Mouse (Mus musculus) liver, embryonic 15.5 days (tissue): ENCODE data around the gene Ap1m2. TPM values are rescaled to one million over a fixed set of nuclear protein-coding genes. Genes with fewer than 3 reads are reported as not detected.
"Not testable (repeated sequence)": the region's sequence is repeated elsewhere in the genome, so short reads cannot be mapped to it uniquely, and the experiment has no call there.

Experiments used
- ATAC-seq: fragments of 200-750 bp; cut with Nextera tagmentation; 2 replicates; pipeline ENCODE4 v1.8.0; 2017; ENCODE audit warnings: moderate number of reproducible peaks, mild to moderate bottlenecking, moderate library complexity; ENCODE audit not compliant: insufficient read depth
- H3K27ac ChIP-seq: fragments of 300-500 bp; sonication (generic); replicated peaks from 2 replicates; pipeline ENCODE4 v1.5.1; 2015; ENCODE audit warnings: mild to moderate bottlenecking, inconsistent platforms
- H3K27me3 ChIP-seq: fragments of 300-500 bp; sonication (generic); 2 replicates; pipeline ENCODE4 v1.6.1; 2015; ENCODE audit warnings: mild to moderate bottlenecking, inconsistent platforms
- H3K36me3 ChIP-seq: fragments of 300-500 bp; sonication (generic); replicated peaks from 2 replicates; pipeline ENCODE4 v1.6.1; 2015; ENCODE audit warnings: moderate library complexity, mild to moderate bottlenecking, inconsistent platforms
- H3K4me1 ChIP-seq: fragments of 300-500 bp; sonication (generic); replicated peaks from 2 replicates; pipeline ENCODE4 v1.6.1; 2015; ENCODE audit warnings: inconsistent platforms
- H3K4me2 ChIP-seq: fragments of 300-500 bp; sonication (generic); 2 replicates; pipeline ENCODE4 v1.6.1; 2015; ENCODE audit warnings: moderate library complexity, mild to moderate bottlenecking, inconsistent platforms
- H3K4me3 ChIP-seq: fragments of 300-500 bp; sonication (generic); replicated peaks from 2 replicates; pipeline ENCODE4 v1.5.1; 2015; ENCODE audit warnings: mild to moderate bottlenecking, inconsistent platforms
- H3K9ac ChIP-seq: fragments of 300-500 bp; sonication (generic); 2 replicates; pipeline ENCODE4 v1.6.1; 2015; ENCODE audit warnings: moderate library complexity, mild to moderate bottlenecking, inconsistent platforms
- H3K9me3 ChIP-seq: fragments of 300-500 bp; sonication (generic); replicated peaks from 2 replicates; pipeline ENCODE4 v1.6.1; 2016; ENCODE audit warnings: inconsistent platforms
- WGBS: fragments of 180-500 bp; shearing (Covaris S2); methylation state at CpG from one replicate; pipeline ENCODE4 v1.1.7; 2015; ENCODE audit warnings: mixed read lengths; ENCODE audit not compliant: insufficient replicate concordance; 5-methylcytosine and 5-hydroxymethylcytosine counted together
- polyA plus RNA-seq: library from polyadenylated mRNA; unstranded; fragments of >200 nt; fragmentation: Nextera tagmentation; extraction: Ambion mirVana; gene quantifications from 2 replicates; pipeline ENCODE4 v1.2.1, GENCODE M21; 2015

Gene Ap1m2
- polyA plus RNA-seq, 1 experiment from 2014 or later: 0.28 TPM

GRCm38 (mm10) chr9:21273520-21274228 is 38.5 kb downstream of the Ap1m2 start:
- no peak overlapping the region for H3K9ac ChIP-seq
- no peaks in the 10 kb centered on the region for H3K27me3 ChIP-seq
- no peak for ATAC-seq
- 72% methylated on average over 7 of the region's 7 CpGs for WGBS
- no peaks in the 10 kb centered on the region for H3K9me3 ChIP-seq
- peaks cover 100% of the 10 kb centered on the region for H3K36me3 ChIP-seq
- peaks cover 53% of the 10 kb centered on the region for H3K4me1 ChIP-seq
- no peak overlapping the region for H3K4me3 ChIP-seq
- 0 out of 2 replicates have a peak overlapping the region, but pooled peaks have one; percentile 35 for H3K27ac ChIP-seq
- H3K4me2 ChIP-seq: no peak overlapping the region

- peaks cover 58% of the 10 kb centered on the region for H3K4me1 ChIP-seq
- no peak overlapping the region for H3K27ac ChIP-seq
Measured at GRCm38 (mm10) chr9:21273094-21273493, 39.0 kb downstream of the Ap1m2 start.

GRCm38 (mm10) chr9:21272391-21272790 is 39.7 kb downstream of the Ap1m2 start:
- no peaks in the 10 kb centered on the region for H3K27me3 ChIP-seq
- no peak for ATAC-seq
- peaks cover 56% of the 10 kb centered on the region for H3K4me1 ChIP-seq
- H3K4me2 ChIP-seq: no peak overlapping the region
- WGBS: 89% methylated on average over 9 of the region's 9 CpGs
- H3K9ac ChIP-seq: no peak overlapping the region
- no peaks in the 10 kb centered on the region for H3K9me3 ChIP-seq
- H3K27ac ChIP-seq: no peak overlapping the region
- H3K36me3 ChIP-seq: peaks cover 100% of the 10 kb centered on the region
- H3K4me3 ChIP-seq: no peak overlapping the region

More at GRCm38 (mm10) chr9:21273094-21273493, 39.0 kb downstream of the Ap1m2 start:
- peaks cover 100% of the 10 kb centered on the region for H3K36me3 ChIP-seq
- WGBS: 82% methylated on average over 8 of the region's 8 CpGs
- H3K4me2 ChIP-seq: no peak overlapping the region
- H3K9me3 ChIP-seq: no peaks in the 10 kb centered on the region
- ATAC-seq: no peak
- H3K27me3 ChIP-seq: no peaks in the 10 kb centered on the region
- H3K9ac ChIP-seq: no peak overlapping the region
- no peak overlapping the region for H3K4me3 ChIP-seq

GRCm38 (mm10) chr9:21269590-21269989 is 42.5 kb downstream of the Ap1m2 start:
- H3K27me3 ChIP-seq, H3K27ac ChIP-seq, H3K4me3 ChIP-seq, ATAC-seq, H3K9ac ChIP-seq, H3K4me2 ChIP-seq, H3K9me3 ChIP-seq: not testable (repeated sequence)
- 65% methylated on average over 5 of the region's 5 CpGs for WGBS
- H3K36me3 ChIP-seq: peaks cover 84% of the 10 kb centered on the region
- peaks cover 55% of the 10 kb centered on the region for H3K4me1 ChIP-seq

GRCm38 (mm10) chr9:21268305-21268704 is 43.8 kb downstream of the Ap1m2 start:
- peaks cover 54% of the 10 kb centered on the region for H3K4me1 ChIP-seq
- H3K9ac ChIP-seq: no peak overlapping the region
- WGBS: 92% methylated on average over 16 of the region's 16 CpGs
- no peak overlapping the region for H3K27ac ChIP-seq
- peak overlapping the region; percentile 1; the same call in 1 of the 2 replicates for H3K4me2 ChIP-seq
- no peaks in the 10 kb centered on the region for H3K27me3 ChIP-seq
- no peak for ATAC-seq
- no peaks in the 10 kb centered on the region for H3K9me3 ChIP-seq
- no peak overlapping the region for H3K4me3 ChIP-seq
- peaks cover 72% of the 10 kb centered on the region for H3K36me3 ChIP-seq

GRCm38 (mm10) chr9:21266889-21267288 is 45.2 kb downstream of the Ap1m2 start:
- peaks cover 57% of the 10 kb centered on the region for H3K36me3 ChIP-seq
- H3K9ac ChIP-seq: peak overlapping the region; percentile 91
- H3K9me3 ChIP-seq: no peaks in the 10 kb centered on the region

GRCm38 (mm10) chr9:21265611-21266010 is 46.5 kb downstream of the Ap1m2 start:
- peaks cover 45% of the 10 kb centered on the region for H3K36me3 ChIP-seq
- peak overlapping the region; percentile 100 for H3K27ac ChIP-seq
- H3K9ac ChIP-seq: peak overlapping the region; percentile 91
- no peaks in the 10 kb centered on the region for H3K9me3 ChIP-seq
- peak overlapping the region; percentile 77 for H3K4me2 ChIP-seq
- peak overlapping the region; percentile 84 for H3K4me3 ChIP-seq
- H3K4me1 ChIP-seq: peaks cover 69% of the 10 kb centered on the region
- WGBS: 5% methylated on average over 11 of the region's 11 CpGs
- H3K27me3 ChIP-seq: no peaks in the 10 kb centered on the region
- ATAC-seq: peak; percentile 26

More at GRCm38 (mm10) chr9:21266889-21267288, 45.2 kb downstream of the Ap1m2 start:
- ATAC-seq: no peak
- Histone ChIP-seq H3K27ac (peak overlapping the region; percentile 100), H3K4me1 (peaks cover 65% of the 10 kb centered on the region), H3K4me2 (peak overlapping the region; percentile 77), H3K4me3 (peak overlapping the region; percentile 84), H3K27me3 (no peaks in the 10 kb centered on the region)
- 83% methylated on average over 5 of the region's 5 CpGs for WGBS

- ATAC-seq: peak; percentile 91
- WGBS: under 1% methylated on average over 49 of the region's 49 CpGs
- no peaks in the 10 kb centered on the region for H3K27me3 ChIP-seq
- H3K4me2 ChIP-seq: peak within 1 kb of the TSS; percentile 89
- H3K9me3 ChIP-seq: no peaks in the 10 kb centered on the region
- peak within 1 kb of the TSS; percentile 91 for H3K9ac ChIP-seq
- peaks cover 69% of the 10 kb centered on the region for H3K4me1 ChIP-seq
- H3K36me3 ChIP-seq: peaks cover 39% of the 10 kb centered on the region
- H3K4me3 ChIP-seq: peak within 1 kb of the TSS; percentile 84
- H3K27ac ChIP-seq: peak within 1 kb of the TSS; percentile 100
Measured at GRCm38 (mm10) chr9:21265000-21265561, 47.1 kb downstream of the Ap1m2 start, which contains the start of gene Atg4d. Atg4d (plus strand) TSS chr9:21265293.

- H3K4me1 ChIP-seq: peaks cover 72% of the 10 kb centered on the region
- peak overlapping the region; percentile 89 for H3K4me2 ChIP-seq
- peaks cover 33% of the 10 kb centered on the region for H3K36me3 ChIP-seq
- H3K4me3 ChIP-seq: peak overlapping the region; percentile 84
- H3K27ac ChIP-seq: peak overlapping the region; percentile 100
- WGBS: 11% methylated on average over 17 of the region's 17 CpGs
- no peaks in the 10 kb centered on the region; the same call in 1 of the 2 replicates for H3K27me3 ChIP-seq
- H3K9me3 ChIP-seq: no peaks in the 10 kb centered on the region
- ATAC-seq: peak; percentile 75
- peak overlapping the region; percentile 78 for H3K9ac ChIP-seq
Measured at GRCm38 (mm10) chr9:21264272-21264999, 47.7 kb downstream of the Ap1m2 start.

- Histone ChIP-seq H3K4me1 (peaks cover 49% of the 10 kb centered on the region), H3K27ac (no peak overlapping the region), H3K4me2 (no peak overlapping the region), H3K9ac (no peak overlapping the region), H3K27me3 (peaks cover 11% of the 10 kb centered on the region; the same call in 1 of the 2 replicates), H3K36me3 (peaks cover 7% of the 10 kb centered on the region), H3K4me3 (no peak overlapping the region), H3K9me3 (no peaks in the 10 kb centered on the region)
- WGBS: 24% methylated on average over 2 of the region's 2 CpGs
- no peak for ATAC-seq
Measured at GRCm38 (mm10) chr9:21261831-21262230, 50.3 kb downstream of the Ap1m2 start.
